Mouse (Mus musculus) lung, embryonic 16.5 days (tissue): ENCODE data around the gene Edn1. TPM values are rescaled to one million over a fixed set of nuclear protein-coding genes. Genes with fewer than 3 reads are reported as not detected.

Experiments used
- ATAC-seq: fragments of 200-750 bp; cut with Nextera tagmentation; 2 replicates; pipeline ENCODE4 v1.8.0; 2017; ENCODE audit warnings: low read depth, mild to moderate bottlenecking, moderate library complexity
- H3K27ac ChIP-seq: fragments of 300-500 bp; sonication (generic); 2 replicates; pipeline ENCODE4 v1.5.1; 2014; ENCODE audit warnings: mild to moderate bottlenecking, control low read depth, low read length
- H3K27me3 ChIP-seq: fragments of 300-500 bp; sonication (generic); 2 replicates; pipeline ENCODE4 v1.6.1; 2014; ENCODE audit warnings: low read depth, low read length, mixed read lengths; ENCODE audit not compliant: control insufficient read depth, insufficient read depth
- H3K36me3 ChIP-seq: fragments of 300-500 bp; sonication (generic); 2 replicates; pipeline ENCODE4 v1.6.1; 2014; ENCODE audit warnings: low read length; ENCODE audit not compliant: control insufficient read depth, insufficient read depth
- H3K4me1 ChIP-seq: fragments of 300-500 bp; sonication (generic); replicated peaks from 2 replicates; pipeline ENCODE4 v1.6.1; 2014; ENCODE audit warnings: low read length, mixed read lengths; ENCODE audit not compliant: control insufficient read depth, insufficient read depth
- H3K4me2 ChIP-seq: fragments of 300-500 bp; sonication (generic); 2 replicates; pipeline ENCODE4 v1.6.1; 2014; ENCODE audit warnings: low read depth, low read length, control low read depth
- H3K4me3 ChIP-seq: fragments of 300-500 bp; sonication (generic); 2 replicates; pipeline ENCODE4 v1.5.1; 2014; ENCODE audit warnings: mild to moderate bottlenecking, low read length, control low read depth
- H3K9ac ChIP-seq: fragments of 300-500 bp; sonication (generic); 2 replicates; pipeline ENCODE4 v1.6.1; 2014; ENCODE audit warnings: low read length, control low read depth
- H3K9me3 ChIP-seq: fragments of 300-500 bp; sonication (generic); 2 replicates; pipeline ENCODE4 v1.6.1; 2016; ENCODE audit warnings: low read length; ENCODE audit not compliant: control insufficient read depth
- WGBS: fragments of 180-500 bp; shearing (Covaris S2); extraction: QIAGEN DNeasy Blood & Tissue Kit; methylation state at CpG from one replicate; pipeline ENCODE4 v1.1.7; 2014; 5-methylcytosine and 5-hydroxymethylcytosine counted together
- polyA plus RNA-seq: library from polyadenylated mRNA; unstranded; fragments of >200 nt; fragmentation: Nextera tagmentation; extraction: Ambion mirVana; gene quantifications from 2 replicates; pipeline ENCODE4 v1.2.1, GENCODE M21; 2015

The Edn1 gene
- polyA plus RNA-seq, 1 experiment from 2014 or later, result 9.2 TPM

DNA sequence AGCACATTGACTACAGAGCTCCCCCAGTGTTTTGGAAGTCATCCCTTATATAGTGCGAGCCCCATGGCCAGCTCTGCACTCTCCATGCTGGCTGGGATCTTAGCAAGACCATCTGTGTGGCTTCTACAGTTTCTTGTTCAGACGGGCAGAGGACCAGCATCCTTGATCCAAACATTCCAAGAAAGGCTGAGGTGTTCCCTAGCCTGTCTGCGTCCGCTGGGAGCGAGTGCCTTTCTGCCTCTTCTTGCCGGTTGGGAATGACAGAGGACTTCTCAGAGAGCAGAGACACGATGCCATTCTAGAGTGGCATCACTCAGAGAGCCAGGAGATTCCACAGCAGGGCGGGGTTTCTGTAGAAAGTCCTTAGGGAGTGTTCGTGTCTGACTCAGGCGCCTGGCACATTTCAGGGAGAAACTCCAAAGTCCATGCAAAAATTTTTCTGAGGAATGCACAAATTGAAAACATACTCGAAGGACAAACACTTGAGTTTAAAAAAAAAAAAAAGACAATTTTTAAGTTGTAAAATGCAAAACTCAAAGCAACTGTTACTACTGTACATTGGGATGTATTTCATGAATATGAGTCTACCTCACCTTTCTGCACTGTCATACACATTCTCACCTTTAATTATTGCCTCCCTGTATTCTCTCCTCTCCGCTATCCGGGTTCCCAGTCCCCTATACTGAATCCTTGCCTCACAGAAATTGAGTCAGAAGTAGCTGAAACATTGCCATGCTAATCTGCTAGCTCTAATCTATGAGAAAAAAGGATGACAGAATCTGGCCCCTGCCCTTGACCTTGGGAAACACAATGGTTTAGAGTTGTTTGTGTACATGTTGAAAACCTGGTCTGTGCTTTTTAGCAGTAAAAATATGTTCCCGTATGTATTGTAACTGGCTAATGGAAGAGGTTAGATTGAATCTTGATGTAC lies 5.9 kb downstream of the Edn1 start:
- 62% methylated on average over 14 of the region's 14 CpGs for WGBS
- no peaks in the 10 kb centered on the region for H3K9me3 ChIP-seq
- H3K27me3 ChIP-seq, result no peaks in the 10 kb centered on the region
- no peak overlapping the region for H3K9ac ChIP-seq
- H3K27ac ChIP-seq, result no peak overlapping the region
- no peak overlapping the region for H3K4me3 ChIP-seq
- H3K36me3 ChIP-seq, result no peaks in the 10 kb centered on the region
- ATAC-seq, result no peak
- peaks cover 5% of the 10 kb centered on the region; the same call in 1 of the 2 replicates for H3K4me1 ChIP-seq
- no peak overlapping the region for H3K4me2 ChIP-seq

- no peak for ATAC-seq
- Histone ChIP-seq H3K9me3 (no peaks in the 10 kb centered on the region), H3K4me1 (peaks cover 2% of the 10 kb centered on the region; the same call in 1 of the 2 replicates), H3K4me3 (no peak overlapping the region), H3K4me2 (no peak overlapping the region), H3K27ac (no peak overlapping the region), H3K36me3 (no peaks in the 10 kb centered on the region), H3K27me3 (no peaks in the 10 kb centered on the region), H3K9ac (no peak overlapping the region)
- 56% methylated on average over 16 of the region's 16 CpGs for WGBS
Measured at GRCm38 (mm10) chr13:42308368-42309103, 7.3 kb downstream of the Edn1 start.

DNA sequence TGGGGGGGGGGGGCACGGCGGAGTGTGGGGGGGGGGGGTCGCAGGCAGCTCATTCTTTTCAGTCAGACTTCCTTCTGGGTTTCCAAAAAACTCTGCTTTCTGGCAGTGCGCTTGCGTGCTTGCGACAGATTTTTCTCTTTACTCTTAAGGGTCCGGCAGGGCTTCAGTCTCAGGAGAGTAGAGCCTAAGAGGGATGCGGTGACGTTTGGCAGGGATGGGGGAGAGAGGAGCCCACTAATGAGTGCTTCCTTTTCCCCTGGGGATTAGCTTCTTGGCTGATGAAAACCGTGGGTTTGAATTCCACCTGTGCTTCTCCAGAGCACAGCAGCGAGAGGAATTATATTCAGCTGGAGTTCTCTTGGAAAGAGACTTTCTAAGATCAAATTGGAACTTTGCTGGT lies 8.5 kb downstream of the Edn1 start:
- 39% methylated on average over 8 of the region's 11 CpGs for WGBS
- no peaks in the 10 kb centered on the region for H3K9me3 ChIP-seq
- H3K36me3 ChIP-seq, result no peaks in the 10 kb centered on the region
- H3K27ac ChIP-seq, result no peak overlapping the region
- 0 out of 2 replicates have a peak, but pooled peaks cover 2% of the 10 kb centered on the region for H3K4me1 ChIP-seq
- no peaks in the 10 kb centered on the region for H3K27me3 ChIP-seq
- no peak overlapping the region for H3K4me3 ChIP-seq
- ATAC-seq, result no peak
- no peak overlapping the region for H3K4me2 ChIP-seq
- no peak overlapping the region for H3K9ac ChIP-seq

DNA sequence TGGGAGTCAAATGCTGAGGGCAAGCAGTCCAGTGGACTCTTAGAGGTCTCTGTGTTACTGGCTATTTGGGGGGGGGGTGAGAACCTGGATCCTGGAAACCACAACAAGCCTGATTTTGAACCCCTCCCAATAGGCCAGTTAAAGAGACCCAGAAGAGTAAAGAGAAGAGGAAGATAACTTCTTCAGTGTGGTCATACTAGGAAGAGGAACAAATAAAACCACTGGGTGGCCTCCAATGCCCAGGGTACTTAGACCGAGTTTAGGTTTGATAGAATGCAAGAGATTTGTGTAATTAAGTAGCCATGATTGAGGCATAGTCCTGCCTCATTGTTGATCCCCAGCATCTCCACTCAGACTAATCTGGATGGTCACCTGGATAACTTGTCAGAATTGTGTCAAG lies 14.4 kb downstream of the Edn1 start:
- H3K4me3 ChIP-seq, result no peak overlapping the region
- no peak overlapping the region for H3K27ac ChIP-seq
- no peak overlapping the region for H3K9ac ChIP-seq
- 60% methylated on average over 1 of the region's 1 CpGs for WGBS
- H3K36me3 ChIP-seq, result no peaks in the 10 kb centered on the region
- no peaks in the 10 kb centered on the region for H3K9me3 ChIP-seq
- no peak overlapping the region for H3K4me2 ChIP-seq
- no peak for ATAC-seq
- H3K27me3 ChIP-seq, result no peaks in the 10 kb centered on the region
- H3K4me1 ChIP-seq, result no peaks in the 10 kb centered on the region

DNA sequence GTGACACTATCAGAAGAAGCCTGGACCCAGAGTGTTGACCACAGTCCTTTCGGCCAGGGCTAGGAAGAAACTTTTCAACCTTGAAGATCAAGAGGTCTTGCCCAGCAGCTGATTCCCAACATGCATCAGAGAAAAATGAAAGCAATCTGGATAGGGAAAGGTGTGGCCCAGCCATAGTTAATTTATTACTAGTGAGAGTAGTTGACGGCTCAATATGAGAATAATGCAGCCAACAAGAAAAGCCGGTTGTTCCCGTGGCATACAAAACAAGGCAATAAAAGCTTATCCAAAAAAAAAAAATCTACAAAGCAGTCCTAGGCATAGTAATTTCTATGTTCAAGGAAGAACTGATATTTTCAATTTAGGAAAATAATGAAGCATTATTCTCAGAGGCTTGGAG lies 16.5 kb downstream of the Edn1 start:
- H3K4me3 ChIP-seq, result no peak overlapping the region
- no peaks in the 10 kb centered on the region for H3K9me3 ChIP-seq
- no peaks in the 10 kb centered on the region for H3K4me1 ChIP-seq
- no peaks in the 10 kb centered on the region for H3K36me3 ChIP-seq
- ATAC-seq, result no peak
- WGBS, result 78% methylated on average over 4 of the region's 4 CpGs
- H3K27me3 ChIP-seq, result no peaks in the 10 kb centered on the region
- no peak overlapping the region for H3K27ac ChIP-seq
- no peak overlapping the region for H3K4me2 ChIP-seq
- H3K9ac ChIP-seq, result no peak overlapping the region

DNA sequence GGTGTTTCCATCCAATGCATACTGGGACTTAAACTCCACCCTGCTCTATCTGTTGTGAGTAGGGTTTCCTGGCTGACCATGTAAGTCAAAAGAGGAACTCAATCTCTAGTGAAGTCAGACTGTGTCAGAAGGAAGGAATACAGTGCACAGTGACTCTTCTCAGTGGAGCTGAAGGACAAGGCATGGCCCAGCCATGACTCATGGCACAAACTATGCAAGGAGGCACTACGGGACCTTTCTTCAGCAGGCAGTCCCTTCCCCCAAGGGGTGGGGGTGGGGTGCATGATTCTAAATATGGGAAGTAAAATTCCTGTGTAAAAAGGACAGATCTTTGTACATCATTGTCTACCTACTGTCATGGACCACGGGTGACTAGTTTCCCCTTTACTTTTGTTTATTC lies 27.3 kb downstream of the Edn1 start:
- no peaks in the 10 kb centered on the region for H3K4me1 ChIP-seq
- H3K27ac ChIP-seq, result no peak overlapping the region
- no peak overlapping the region for H3K4me2 ChIP-seq
- H3K4me3 ChIP-seq, result no peak overlapping the region
- no peak for ATAC-seq
- no peaks in the 10 kb centered on the region for H3K36me3 ChIP-seq
- H3K27me3 ChIP-seq, result no peaks in the 10 kb centered on the region
- peaks cover 5% of the 10 kb centered on the region; the same call in 1 of the 2 replicates for H3K9me3 ChIP-seq
- WGBS, result 63% methylated on average over 2 of the region's 2 CpGs
- H3K9ac ChIP-seq, result no peak overlapping the region

DNA sequence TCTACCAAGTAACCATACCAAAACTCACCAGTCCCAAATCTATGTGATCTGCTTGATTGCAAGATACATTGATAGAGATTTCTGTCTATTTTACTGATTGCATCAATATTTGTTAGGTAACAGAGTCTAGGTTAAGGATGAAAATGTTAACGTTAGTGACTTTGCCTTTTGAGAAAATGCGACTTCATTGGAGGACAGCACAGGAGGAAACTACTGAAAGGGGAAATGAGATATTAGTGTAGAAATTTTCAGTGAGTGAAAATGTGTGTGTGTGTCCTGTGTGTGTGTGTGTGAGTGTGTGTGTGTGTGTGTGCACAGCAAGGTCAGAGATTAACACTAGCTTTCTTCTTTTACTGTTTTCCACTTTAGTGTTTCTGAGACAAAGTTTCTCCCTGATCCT lies 29.8 kb downstream of the Edn1 start:
- ATAC-seq, result no peak
- Histone ChIP-seq H3K9me3 (peaks cover 5% of the 10 kb centered on the region; the same call in 1 of the 2 replicates), H3K4me3 (no peak overlapping the region), H3K4me1 (no peaks in the 10 kb centered on the region), H3K9ac (no peak overlapping the region), H3K4me2 (no peak overlapping the region), H3K36me3 (no peaks in the 10 kb centered on the region), H3K27me3 (no peaks in the 10 kb centered on the region), H3K27ac (no peak overlapping the region)
- 95% methylated on average over 2 of the region's 2 CpGs for WGBS

GRCm38 (mm10) chr13:42334981-42335380 lies 33.7 kb downstream of the Edn1 start:
- 87% methylated on average over 3 of the region's 3 CpGs for WGBS
- Histone ChIP-seq H3K27ac (no peak overlapping the region), H3K4me3 (no peak overlapping the region), H3K9ac (no peak overlapping the region), H3K9me3 (no peaks in the 10 kb centered on the region), H3K4me2 (no peak overlapping the region), H3K4me1 (no peaks in the 10 kb centered on the region; the same call in 1 of the 2 replicates), H3K27me3 (no peaks in the 10 kb centered on the region), H3K36me3 (no peaks in the 10 kb centered on the region)
- ATAC-seq, result no peak

GRCm38 (mm10) chr13:42336414-42336813 lies 35.1 kb downstream of the Edn1 start:
- ATAC-seq, result no peak
- H3K36me3 ChIP-seq, result no peaks in the 10 kb centered on the region
- H3K4me2 ChIP-seq, result no peak overlapping the region
- H3K4me3 ChIP-seq, result no peak overlapping the region
- 11% methylated on average over 4 of the region's 4 CpGs for WGBS
- no peaks in the 10 kb centered on the region; the same call in 1 of the 2 replicates for H3K4me1 ChIP-seq
- no peak overlapping the region for H3K9ac ChIP-seq
- H3K9me3 ChIP-seq, result no peaks in the 10 kb centered on the region
- H3K27ac ChIP-seq, result no peak overlapping the region
- H3K27me3 ChIP-seq, result no peaks in the 10 kb centered on the region
